Mouse (Mus musculus) lung, embryonic 14.5 days (tissue): Measurements from ENCODE around the gene Slc35d2. TPM values are rescaled to one million over a fixed set of nuclear protein-coding genes. Genes with fewer than 3 reads are reported as not detected.

Source experiments
- ATAC-seq: fragments of 200-750 bp; cut with Nextera tagmentation; 2 replicates; pipeline ENCODE4 v1.8.0; 2017; ENCODE audit warnings: mild to moderate bottlenecking, moderate TSS enrichment, moderate library complexity; ENCODE audit not compliant: insufficient read depth
- DNase-seq: peaks from one replicate; pipeline ENCODE4 v3.0.0-alpha.2; 2015
- H3K27ac ChIP-seq: fragments of 300-500 bp; sonication (generic); 2 replicates; pipeline ENCODE4 v1.5.1; 2014; ENCODE audit warnings: low read depth, mild to moderate bottlenecking, moderate library complexity
- H3K27me3 ChIP-seq: fragments of 300-500 bp; sonication (generic); 2 replicates; pipeline ENCODE4 v1.6.1; 2014; ENCODE audit warnings: low read length, control low read depth; ENCODE audit not compliant: insufficient read depth
- H3K36me3 ChIP-seq: fragments of 300-500 bp; sonication (generic); 2 replicates; pipeline ENCODE4 v1.6.1; 2014; ENCODE audit warnings: control low read depth; ENCODE audit not compliant: insufficient read depth
- H3K4me1 ChIP-seq: fragments of 300-500 bp; sonication (generic); 2 replicates; pipeline ENCODE4 v1.6.1; 2014; ENCODE audit warnings: antibody characterized with exemption, control low read depth; ENCODE audit not compliant: insufficient read depth
- H3K4me2 ChIP-seq: fragments of 300-500 bp; sonication (generic); 2 replicates; pipeline ENCODE4 v1.6.1; 2014; ENCODE audit warnings: mild to moderate bottlenecking
- H3K4me3 ChIP-seq: fragments of 300-500 bp; sonication (generic); 2 replicates; pipeline ENCODE4 v1.5.1; 2014; ENCODE audit warnings: low read depth, low read length
- H3K9ac ChIP-seq: fragments of 300-500 bp; sonication (generic); 2 replicates; pipeline ENCODE4 v1.6.1; 2014
- H3K9me3 ChIP-seq: fragments of 300-500 bp; sonication (generic); 2 replicates; pipeline ENCODE4 v1.6.1; 2016; ENCODE audit warnings: low read depth, low read length, control low read depth
- CTCF ChIP-seq: IDR thresholded peaks from 2 replicates; pipeline ENCODE4 v1.5.1; 2016; ENCODE audit warnings: antibody characterized with exemption, low read depth
- WGBS: fragments of 180-500 bp; shearing (Covaris S2); extraction: QIAGEN DNeasy Blood & Tissue Kit; methylation state at CpG from one replicate; pipeline ENCODE4 v1.1.7; 2014; 5-methylcytosine and 5-hydroxymethylcytosine counted together
- polyA plus RNA-seq: library from polyadenylated mRNA; unstranded; fragments of >200 nt; fragmentation: Nextera tagmentation; extraction: Ambion mirVana; gene quantifications from 2 replicates; pipeline ENCODE4 v1.2.1, GENCODE M21; 2014

Gene Slc35d2
- polyA plus RNA-seq, 1 experiment from 2014 or later: 4.4 TPM

GRCm38 (mm10) chr13:64152241-64152669 is 23.1 kb upstream of the Slc35d2 start:
- peaks cover 6% of the 10 kb centered on the region; the same call in 1 of the 2 replicates for H3K4me1 ChIP-seq

GRCm38 (mm10) chr13:64150121-64150520 is 21.0 kb upstream of the Slc35d2 start:
- Histone ChIP-seq H3K27ac (no peak overlapping the region), H3K4me2 (peak overlapping the region; percentile 90; the same call in 1 of the 2 replicates), H3K4me3 (no peak overlapping the region), H3K27me3 (no peaks in the 10 kb centered on the region), H3K9me3 (no peaks in the 10 kb centered on the region), H3K4me1 (peaks cover 6% of the 10 kb centered on the region; the same call in 1 of the 2 replicates), H3K9ac (no peak overlapping the region), H3K36me3 (no peaks in the 10 kb centered on the region)
- no peak for TF ChIP-seq CTCF
- WGBS: 47% methylated on average over 5 of the region's 5 CpGs
- DNase-seq (no peak), ATAC-seq (no peak)

More at GRCm38 (mm10) chr13:64152241-64152669, 23.1 kb upstream of the Slc35d2 start:
- no peak for TF ChIP-seq CTCF
- WGBS: under 1% methylated on average over 40 of the region's 42 CpGs
- H3K27ac ChIP-seq: peak overlapping the region; percentile 94
- H3K4me2 ChIP-seq: peak overlapping the region; percentile 90
- no peaks in the 10 kb centered on the region for H3K9me3 ChIP-seq
- ATAC-seq: peak; percentile 16
- H3K4me3 ChIP-seq: peak overlapping the region; percentile 88
- no peaks in the 10 kb centered on the region for H3K36me3 ChIP-seq
- H3K27me3 ChIP-seq: no peaks in the 10 kb centered on the region
- H3K9ac ChIP-seq: peak overlapping the region; percentile 87
- peak; percentile 90 for DNase-seq

DNA sequence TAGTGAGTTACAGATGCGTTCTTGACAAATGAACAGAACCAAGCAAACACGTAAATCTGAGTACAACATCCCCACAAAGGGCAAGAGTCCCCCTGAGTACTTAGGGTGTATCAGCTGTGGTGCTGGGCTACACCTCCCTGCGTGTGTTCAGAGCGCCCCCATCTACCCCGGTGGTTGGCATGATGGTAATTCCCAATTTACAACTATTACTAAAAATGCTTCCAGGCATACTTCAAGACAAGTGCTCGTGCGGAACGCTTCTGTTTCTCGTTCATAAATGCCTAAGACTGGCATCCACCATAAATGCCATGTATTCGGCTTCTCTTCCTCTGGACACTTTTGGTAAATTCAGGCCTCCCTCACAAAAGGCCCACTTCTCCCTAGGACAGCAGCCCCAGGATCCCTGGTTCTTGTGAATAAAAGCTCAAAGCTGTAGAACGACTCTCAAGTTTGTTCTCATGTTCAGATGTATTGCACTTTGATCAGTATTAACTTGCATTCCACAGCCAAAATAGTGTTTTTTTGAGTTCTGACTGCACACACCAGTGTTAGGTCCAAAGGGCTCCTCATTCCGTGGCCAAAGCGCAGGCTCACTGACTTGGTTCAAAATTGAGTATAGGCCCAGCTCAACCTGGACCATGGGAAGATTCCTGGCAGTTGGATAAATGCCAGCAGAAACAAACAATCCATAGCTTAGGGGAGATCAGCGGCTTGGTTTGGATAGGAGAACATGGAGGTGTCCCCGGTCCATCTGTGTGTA is 628 bp upstream of the Slc35d2 start:
- Histone ChIP-seq H3K27ac (peak overlapping the region; percentile 33; the same call in 1 of the 2 replicates), H3K4me2 (peak overlapping the region; percentile 79), H3K4me3 (peak overlapping the region; percentile 60), H3K4me1 (no peaks in the 10 kb centered on the region), H3K9me3 (no peaks in the 10 kb centered on the region), H3K36me3 (peaks cover 18% of the 10 kb centered on the region), H3K9ac (peak overlapping the region; percentile 71), H3K27me3 (no peaks in the 10 kb centered on the region)
- WGBS: 38% methylated on average over 15 of the region's 15 CpGs
- ATAC-seq (peak; percentile 88), DNase-seq (peak; percentile 75)
- TF ChIP-seq CTCF: peak; percentile 55

GRCm38 (mm10) chr13:64126316-64126715 is 2.9 kb downstream of the Slc35d2 start:
- ATAC-seq (no peak), DNase-seq (peak; percentile 7)
- no peak overlapping the region for H3K9ac ChIP-seq
- H3K9me3 ChIP-seq: no peaks in the 10 kb centered on the region
- 39% methylated on average over 4 of the region's 4 CpGs for WGBS
- no peaks in the 10 kb centered on the region for H3K4me1 ChIP-seq
- H3K4me3 ChIP-seq: no peak overlapping the region
- TF ChIP-seq CTCF: no peak
- H3K36me3 ChIP-seq: no peaks in the 10 kb centered on the region
- no peaks in the 10 kb centered on the region for H3K27me3 ChIP-seq
- no peak overlapping the region for H3K4me2 ChIP-seq
- no peak overlapping the region for H3K27ac ChIP-seq

- no peaks in the 10 kb centered on the region for H3K27me3 ChIP-seq
- H3K36me3 ChIP-seq: no peaks in the 10 kb centered on the region
- no peak overlapping the region for H3K4me2 ChIP-seq
- no peak overlapping the region for H3K4me3 ChIP-seq
- WGBS: 93% methylated on average over 6 of the region's 6 CpGs
- TF ChIP-seq CTCF: no peak
- no peak for ATAC-seq
- no peak overlapping the region for H3K9ac ChIP-seq
- no peak for DNase-seq
- no peaks in the 10 kb centered on the region for H3K9me3 ChIP-seq
- H3K27ac ChIP-seq: no peak overlapping the region
- H3K4me1 ChIP-seq: no peaks in the 10 kb centered on the region
Observed at GRCm38 (mm10) chr13:64124886-64125285, 4.3 kb downstream of the Slc35d2 start.

DNA sequence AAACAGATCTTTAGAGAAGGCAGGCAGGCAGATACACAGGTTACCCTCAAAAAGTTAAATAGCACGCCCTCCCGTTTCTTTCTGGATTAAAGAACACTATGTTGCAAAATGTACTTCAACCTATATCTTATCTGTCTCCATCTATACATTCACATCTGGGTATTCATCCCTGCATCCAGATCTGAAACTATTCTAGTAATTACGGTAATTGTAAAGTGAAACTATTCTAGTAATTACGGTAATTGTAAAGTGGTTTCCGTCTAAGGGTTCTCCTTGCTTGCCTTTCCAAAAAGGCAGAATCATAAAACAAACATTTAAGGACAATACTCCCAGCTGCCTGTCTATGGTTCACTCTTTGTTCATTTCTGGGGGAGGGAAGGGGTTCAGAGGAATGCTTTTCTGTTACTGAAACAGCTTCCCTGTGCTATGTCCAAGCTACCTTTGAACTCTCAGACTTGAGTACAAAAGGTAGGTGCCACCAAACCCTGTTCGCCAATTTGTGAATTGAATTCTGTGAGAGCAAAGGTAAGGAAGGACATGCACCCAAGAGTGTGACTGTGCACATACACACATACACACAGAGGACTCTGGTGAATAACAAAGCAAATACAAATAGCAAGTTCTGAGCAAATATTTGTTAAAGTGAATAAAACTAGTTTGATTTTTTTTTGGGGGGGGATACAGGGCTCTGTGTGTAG is 5.5 kb downstream of the Slc35d2 start:
- TF ChIP-seq CTCF: no peak
- Histone ChIP-seq H3K9me3 (no peaks in the 10 kb centered on the region), H3K27ac (no peak overlapping the region), H3K9ac (no peak overlapping the region), H3K4me1 (no peaks in the 10 kb centered on the region), H3K4me2 (no peak overlapping the region), H3K27me3 (no peaks in the 10 kb centered on the region), H3K36me3 (no peaks in the 10 kb centered on the region), H3K4me3 (no peak overlapping the region)
- 33% methylated on average over 6 of the region's 6 CpGs for WGBS
- ATAC-seq (no peak), DNase-seq (no peak)

DNA sequence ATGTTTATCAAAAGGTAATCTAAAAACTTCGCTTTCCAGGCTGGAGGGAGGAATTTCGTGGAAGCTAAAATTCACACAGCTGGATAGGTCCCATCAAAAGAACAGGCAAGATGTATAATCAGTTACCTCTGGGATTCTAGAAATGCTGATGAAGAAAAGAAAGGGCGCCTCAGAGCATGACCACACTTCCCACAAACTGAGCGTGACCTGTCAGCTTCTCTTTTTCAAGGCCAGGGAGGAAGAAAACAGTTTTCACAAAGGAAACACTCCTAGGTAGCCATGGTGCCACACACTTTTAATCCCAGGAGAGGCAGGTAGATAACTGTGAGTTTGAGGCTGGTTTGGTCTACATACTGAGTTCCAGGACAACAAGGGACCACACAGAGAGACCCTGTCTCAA is 8.4 kb downstream of the Slc35d2 start:
- Histone ChIP-seq H3K27me3 (no peaks in the 10 kb centered on the region), H3K36me3 (no peaks in the 10 kb centered on the region), H3K4me2 (no peak overlapping the region), H3K4me3 (no peak overlapping the region), H3K4me1 (no peaks in the 10 kb centered on the region), H3K9me3 (no peaks in the 10 kb centered on the region), H3K9ac (no peak overlapping the region), H3K27ac (no peak overlapping the region)
- DNase-seq (no peak), ATAC-seq (no peak)
- no peak for TF ChIP-seq CTCF
- WGBS: 55% methylated on average over 4 of the region's 4 CpGs
